In genomic region chr7:105361713-105362112, GRCm38 (mm10) we compare ENCODE assay signal across 13 mouse cellular contexts.
"Had no signal": no experiment of that assay in that cellular context is flagged by ENCODE, and none has a peak within 500 bp of the region (broad histone marks: within the 10 kb centered on the region; RNA-seq: fewer than 3 reads in every experiment).

No protein-coding gene starts in this region.

- ATAC-seq: midbrain, embryonic 16.5 days had no signal

- DNase-seq: lung, adult 18-20 months; lung, embryonic 14.5 days; lung, postnatal 10 days; lung, postnatal 4 days; midbrain, embryonic 14.5 days; retina, postnatal 1 day; right cerebral cortex, adult 18-20 months; right cerebral cortex, postnatal 25 days; right cerebral cortex, postnatal 4 days; spleen, adult 18-20 months; thymus, adult 2 months; thymus, postnatal 36 days had no signal
